Comparison of ENCODE assay signal across 13 mouse cellular contexts in the genomic region with DNA sequence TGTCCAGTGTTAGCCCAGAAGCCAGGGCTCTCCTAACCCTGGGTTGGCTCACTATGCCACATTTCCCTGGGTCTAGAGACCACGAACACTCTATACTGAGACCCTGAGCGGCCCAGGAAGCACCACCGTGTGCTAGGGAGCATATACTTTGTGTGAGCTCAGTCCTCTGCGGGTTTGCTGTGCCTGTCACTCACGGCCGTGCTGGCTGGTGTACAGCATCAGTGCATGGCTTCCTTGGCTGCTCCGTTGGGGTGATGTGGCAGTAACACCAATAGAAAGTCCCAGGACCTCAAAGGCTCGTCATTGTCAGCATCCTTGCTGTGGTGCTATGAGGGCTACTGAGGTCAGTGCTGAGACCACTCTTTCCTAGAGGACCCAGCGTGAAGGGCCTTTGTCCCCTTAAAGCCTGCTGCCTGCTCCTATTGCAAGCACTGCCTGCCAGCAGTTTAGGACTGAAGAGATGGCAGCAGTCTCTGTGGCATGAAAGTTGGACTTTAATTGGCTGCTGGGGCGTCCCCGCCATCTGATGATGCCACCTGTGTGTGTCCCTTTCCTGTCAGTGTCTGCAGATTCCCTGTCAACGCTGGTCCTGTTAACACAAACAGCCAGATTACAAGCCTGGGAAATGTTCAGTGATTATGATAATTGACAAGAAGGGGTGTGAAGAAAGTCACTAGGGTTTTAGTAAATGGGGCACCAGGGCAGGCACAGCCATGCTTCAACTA. TPM values are rescaled to one million over a fixed set of nuclear protein-coding genes. Genes with fewer than 3 reads are reported as not detected.
A peak's percentile ranks its signal among the peaks of the same experiment; 100 is the strongest.
DNase-seq lines count a peak whose midpoint lies in the region; ATAC-seq and TF ChIP-seq lines count a peak whose summit lies in the region.
"Had no signal": no experiment of that assay in that cellular context is flagged by ENCODE, and none has a peak within 500 bp of the region (broad histone marks: within the 10 kb centered on the region; RNA-seq: fewer than 3 reads in every experiment).

No protein-coding gene starts in this region.

- peaks cover 64% of the 10 kb centered on the region for H3K4me1 ChIP-seq in hindbrain, embryonic 10.5 days (replicated peaks)
- H3K4me1 ChIP-seq in hindbrain, embryonic 12.5 days: peaks cover 40% of the 10 kb centered on the region
- H3K4me1 ChIP-seq in lung, embryonic 15.5 days: peaks cover 94% of the 10 kb centered on the region
- peaks cover 35% of the 10 kb centered on the region; the same call in 1 of the 2 replicates for H3K4me1 ChIP-seq in lung, adult 2 months (ENCODE audit: control insufficient read depth, insufficient read depth, low read length)
- peaks cover 33% of the 10 kb centered on the region for H3K4me1 ChIP-seq in forebrain, postnatal 0 days (ENCODE audit: insufficient read depth)

- 0 out of 2 replicates have a peak overlapping the region, but pooled peaks have one; percentile 30 for H3K27ac ChIP-seq in hindbrain, embryonic 10.5 days
- H3K27ac ChIP-seq in hindbrain, embryonic 12.5 days: no peak overlapping the region
- peak overlapping the region; percentile 37; the same call in 1 of the 2 replicates for H3K27ac ChIP-seq in lung, embryonic 15.5 days
- no peak overlapping the region for H3K27ac ChIP-seq in forebrain, postnatal 0 days (ENCODE audit: low read depth, low read length)
- H3K27ac ChIP-seq: liver, embryonic 13.5 days; neural tube, embryonic 15.5 days had no signal

- no peak for TF ChIP-seq POLR2A in lung, adult 2 months (IDR thresholded peaks at IDR 0.05; ENCODE audit: borderline replicate concordance, extremely low read depth, low read depth, low read length)

- no peak for TF ChIP-seq CTCF in lung, adult 2 months (IDR thresholded peaks at IDR 0.05; ENCODE audit: insufficient read depth, low read length)
- TF ChIP-seq CTCF in forebrain, postnatal 0 days (IDR thresholded peaks at IDR 0.05; ENCODE audit: low read depth): no peak

- H3K4me3 ChIP-seq in hindbrain, embryonic 10.5 days: no peak overlapping the region
- no peak overlapping the region for H3K4me3 ChIP-seq in hindbrain, embryonic 12.5 days
- H3K4me3 ChIP-seq in lung, embryonic 15.5 days: no peak overlapping the region
- H3K4me3 ChIP-seq in lung, adult 2 months (replicated peaks; ENCODE audit: extremely low read depth, low read depth, low read length): no peak overlapping the region
- no peak overlapping the region for H3K4me3 ChIP-seq in forebrain, postnatal 0 days (ENCODE audit: low read depth, low read length)
- H3K4me3 ChIP-seq: embryonic facial prominence, embryonic 12.5 days; liver, embryonic 13.5 days; neural tube, embryonic 15.5 days had no signal

- H3K9ac ChIP-seq in hindbrain, embryonic 12.5 days: no peak overlapping the region
- H3K9ac ChIP-seq in lung, embryonic 15.5 days: no peak overlapping the region
- no peak overlapping the region for H3K9ac ChIP-seq in forebrain, postnatal 0 days
- H3K9ac ChIP-seq: embryonic facial prominence, embryonic 12.5 days; liver, embryonic 13.5 days; neural tube, embryonic 15.5 days had no signal

- H3K9me3 ChIP-seq in hindbrain, embryonic 10.5 days: no peaks in the 10 kb centered on the region
- no peaks in the 10 kb centered on the region for H3K9me3 ChIP-seq in hindbrain, embryonic 12.5 days (replicated peaks)
- no peaks in the 10 kb centered on the region for H3K9me3 ChIP-seq in lung, embryonic 15.5 days
- H3K9me3 ChIP-seq in forebrain, postnatal 0 days (ENCODE audit: low read length): no peaks in the 10 kb centered on the region
- H3K9me3 ChIP-seq: embryonic facial prominence, embryonic 12.5 days; liver, embryonic 13.5 days; neural tube, embryonic 15.5 days had no signal

- peaks cover 47% of the 10 kb centered on the region for H3K36me3 ChIP-seq in hindbrain, embryonic 10.5 days
- H3K36me3 ChIP-seq in hindbrain, embryonic 12.5 days: peaks cover 12% of the 10 kb centered on the region
- H3K36me3 ChIP-seq in lung, embryonic 15.5 days: no peaks in the 10 kb centered on the region
- no peaks in the 10 kb centered on the region for H3K36me3 ChIP-seq in forebrain, postnatal 0 days (ENCODE audit: insufficient read depth)
- H3K36me3 ChIP-seq: liver, embryonic 13.5 days; neural tube, embryonic 15.5 days had no signal

- DNase-seq in hindbrain, embryonic 10.5 days (ENCODE audit: low spot score): no peak
- no peak for DNase-seq in lung, adult 2 months
- DNase-seq in forebrain, postnatal 0 days: no peak
- no peak for DNase-seq in right cerebral cortex, postnatal 14 days
- DNase-seq: gastrocnemius, postnatal 25 days; liver, embryonic 13.5 days had no signal

- 88% methylated on average over 12 of the region's 12 CpGs for WGBS in hindbrain, embryonic 10.5 days
- whole genome bisulfite sequencing in hindbrain, embryonic 12.5 days: 82% methylated on average over 12 of the region's 12 CpGs
- WGBS in lung, embryonic 15.5 days: 78% methylated on average over 12 of the region's 12 CpGs
- WGBS in lung, adult 2 months: 84% methylated on average over 12 of the region's 12 CpGs
- 46% methylated on average over 12 of the region's 12 CpGs for WGBS in forebrain, postnatal 0 days

- H3K4me2 ChIP-seq in hindbrain, embryonic 12.5 days (replicated peaks): no peak overlapping the region
- H3K4me2 ChIP-seq in lung, embryonic 15.5 days: no peak overlapping the region
- no peak overlapping the region for H3K4me2 ChIP-seq in forebrain, postnatal 0 days (ENCODE audit: low read depth)
- H3K4me2 ChIP-seq: embryonic facial prominence, embryonic 12.5 days; liver, embryonic 13.5 days; midbrain, embryonic 11.5 days; neural tube, embryonic 15.5 days had no signal

- no peak for ATAC-seq in hindbrain, embryonic 12.5 days (ENCODE audit: low FRiP score)
- no peak for ATAC-seq in lung, embryonic 15.5 days (ENCODE audit: borderline replicate concordance, extremely low read depth, low FRiP score, low TSS enrichment)
- peak; percentile 65 for ATAC-seq in forebrain, postnatal 0 days
- ATAC-seq in megakaryocyte progenitor cell, adult 5-6 weeks (replicated peaks; ENCODE audit: poor library complexity): no peak

- no peaks in the 10 kb centered on the region for H3K27me3 ChIP-seq in hindbrain, embryonic 10.5 days (ENCODE audit: insufficient read depth, poor library complexity, severe bottlenecking)
- no peaks in the 10 kb centered on the region for H3K27me3 ChIP-seq in hindbrain, embryonic 12.5 days
- no peaks in the 10 kb centered on the region for H3K27me3 ChIP-seq in lung, embryonic 15.5 days
- no peaks in the 10 kb centered on the region for H3K27me3 ChIP-seq in forebrain, postnatal 0 days (ENCODE audit: insufficient read depth, low read length)
- H3K27me3 ChIP-seq: embryonic facial prominence, embryonic 12.5 days; liver, embryonic 13.5 days; neural tube, embryonic 15.5 days had no signal

RNA-seq across cellular contexts. Expression of a gene that starts 51.2 kb away (rescaled TPM):
- polyA plus RNA-seq in hindbrain, embryonic 10.5 days (2016; fragmentation: Nextera tagmentation; extraction: Ambion mirVana): 124 and 125 TPM in 2 replicates
- polyA plus RNA-seq in hindbrain, embryonic 12.5 days (2016; fragmentation: Nextera tagmentation; extraction: Ambion mirVana): 106 and 111 TPM in 2 replicates
- polyA plus RNA-seq in lung, embryonic 15.5 days (2015; fragmentation: Nextera tagmentation; extraction: Ambion mirVana): 56.4 TPM in 2 replicates
- polyA plus RNA-seq in lung, adult 2 months (2012; rRNA removed): 143 and 171 TPM in 2 replicates
- total RNA-seq in forebrain, postnatal 0 days (2014; rRNA removed): 18.8 and 22.8 TPM in 2 replicates
- 30.5 and 33.6 TPM in 2 replicates for polyA plus RNA-seq in forebrain, postnatal 0 days (2015; fragmentation: Nextera tagmentation; extraction: Ambion mirVana)
- not detected in 2 replicates for total RNA-seq in megakaryocyte progenitor cell, adult 5-6 weeks (2015)
- 0.17 and 0.54 TPM in 2 replicates for total RNA-seq in megakaryocyte progenitor cell, adult 5-6 weeks (2017)
- polyA plus RNA-seq: C2C12 had no signal

Comparison
In these comparisons a context has a peak if more than half of its experiments do, and no peak if none do; other contexts are left out.
1. H3K27ac ChIP-seq: peak in hindbrain, embryonic 10.5 days (single experiment) and lung, embryonic 15.5 days (single experiment); none in hindbrain, embryonic 12.5 days (single experiment) and forebrain, postnatal 0 days (single experiment).